Mouse (Mus musculus) stomach, postnatal 0 days (tissue): ENCODE measurements around the gene Spire2. TPM values are rescaled to one million over a fixed set of nuclear protein-coding genes. Genes with fewer than 3 reads are reported as not detected.

ENCODE experiments used
- ATAC-seq: fragments of 200-750 bp; cut with Nextera tagmentation; 2 replicates; pipeline ENCODE4 v1.8.0; 2017; ENCODE audit not compliant: low FRiP score, low TSS enrichment
- DNase-seq: peaks from one replicate; pipeline ENCODE4 v3.0.0-alpha.2; 2016; ENCODE audit warnings: low spot score
- H3K27ac ChIP-seq: fragments of 300-500 bp; sonication (generic); replicated peaks from 2 replicates; pipeline ENCODE4 v1.5.1; 2014; ENCODE audit warnings: mild to moderate bottlenecking, control low read depth
- H3K27me3 ChIP-seq: fragments of 300-500 bp; sonication (generic); 2 replicates; pipeline ENCODE4 v1.6.1; 2014; ENCODE audit warnings: low read length; ENCODE audit not compliant: control insufficient read depth, insufficient read depth
- H3K36me3 ChIP-seq: fragments of 300-500 bp; sonication (generic); 2 replicates; pipeline ENCODE4 v1.6.1; 2014; ENCODE audit warnings: low read length, mixed read lengths; ENCODE audit not compliant: control insufficient read depth, insufficient read depth
- H3K4me1 ChIP-seq: fragments of 300-500 bp; sonication (generic); replicated peaks from 2 replicates; pipeline ENCODE4 v1.6.1; 2014; ENCODE audit warnings: antibody characterized with exemption; ENCODE audit not compliant: control insufficient read depth, insufficient read depth
- H3K4me2 ChIP-seq: fragments of 300-500 bp; sonication (generic); replicated peaks from 2 replicates; pipeline ENCODE4 v1.6.1; 2014; ENCODE audit warnings: low read depth, mild to moderate bottlenecking, control low read depth, moderate library complexity
- H3K4me3 ChIP-seq: fragments of 300-500 bp; sonication (generic); 2 replicates; pipeline ENCODE4 v1.5.1; 2014; ENCODE audit warnings: low read depth, low read length, control low read depth
- H3K9ac ChIP-seq: fragments of 300-500 bp; sonication (generic); 2 replicates; pipeline ENCODE4 v1.6.1; 2014; ENCODE audit warnings: mild to moderate bottlenecking, low read length, control low read depth, mixed read lengths
- H3K9me3 ChIP-seq: fragments of 300-500 bp; sonication (generic); 2 replicates; pipeline ENCODE4 v1.6.1; 2016; ENCODE audit warnings: low read length; ENCODE audit not compliant: control insufficient read depth
- CTCF ChIP-seq: IDR thresholded peaks from 2 replicates; pipeline ENCODE4 v1.5.1; 2016; ENCODE audit warnings: antibody characterized with exemption, low read depth, mild to moderate bottlenecking, moderate library complexity
- EP300 ChIP-seq: optimal IDR thresholded peaks from 2 replicates; pipeline ENCODE3; 2016; ENCODE audit warnings: antibody characterized with exemption
- WGBS: fragments of 180-500 bp; shearing (Covaris S2); extraction: QIAGEN DNeasy Blood & Tissue Kit; methylation state at CpG from one replicate; pipeline ENCODE4 v1.1.7; 2014; 5-methylcytosine and 5-hydroxymethylcytosine counted together
- polyA plus RNA-seq: library from polyadenylated mRNA; unstranded; fragments of >200 nt; fragmentation: Nextera tagmentation; extraction: Ambion mirVana; gene quantifications from 2 replicates; pipeline ENCODE4 v1.2.1, GENCODE M21; 2015

Spire2 gene
- polyA plus RNA-seq, 1 experiment from 2014 or later = 12.4 TPM

DNA sequence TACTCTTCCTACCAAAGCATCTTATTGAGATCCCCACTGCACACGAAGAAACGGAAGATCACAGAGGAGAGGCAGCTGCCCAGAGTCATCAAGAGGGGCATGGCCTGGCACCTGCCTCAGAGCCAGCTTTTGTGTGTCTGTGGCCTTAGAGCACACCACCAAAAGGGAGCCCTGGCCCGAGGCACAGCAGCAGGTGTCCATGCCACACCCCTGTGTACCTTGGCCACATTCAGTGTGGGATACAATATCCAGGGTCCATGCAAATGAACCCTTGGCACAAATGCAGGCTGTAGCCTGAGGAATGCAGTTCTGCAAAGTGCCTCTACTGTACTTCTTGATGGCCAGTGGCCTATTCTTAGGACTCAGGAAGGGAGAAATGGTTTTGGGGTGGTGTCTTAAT, 5.0 kb downstream of the Spire2 start:
- 57% methylated on average over 3 of the region's 3 CpGs for WGBS
- Histone ChIP-seq H3K4me1 (no peaks in the 10 kb centered on the region), H3K36me3 (no peaks in the 10 kb centered on the region), H3K9me3 (no peaks in the 10 kb centered on the region), H3K4me3 (no peak overlapping the region), H3K4me2 (no peak overlapping the region), H3K27ac (no peak overlapping the region; the same call in 1 of the 2 replicates), H3K9ac (no peak overlapping the region), H3K27me3 (no peaks in the 10 kb centered on the region)
- TF ChIP-seq CTCF = no peak
- no peak for TF ChIP-seq EP300
- ATAC-seq (no peak; the same call in 1 of the 2 replicates), DNase-seq (peak; percentile 63)

DNA sequence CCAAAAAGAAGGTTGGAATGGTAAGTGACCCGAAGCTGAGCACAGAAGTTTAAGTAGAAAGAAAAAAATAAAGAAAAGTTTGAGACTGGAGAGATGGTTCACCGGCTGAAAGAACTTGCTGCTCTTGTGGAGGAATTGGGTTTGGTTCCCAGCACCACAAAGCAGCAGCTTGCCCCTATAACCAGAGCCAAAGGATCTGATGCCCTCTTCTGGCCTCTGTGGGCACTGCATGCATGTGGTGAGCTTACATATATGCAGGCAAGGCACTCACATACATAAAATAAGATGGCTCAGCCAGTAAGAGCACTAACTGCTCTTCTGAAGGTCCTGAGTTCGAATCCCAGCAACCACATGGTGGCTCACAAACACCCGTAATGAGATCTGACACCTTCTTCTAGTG, 7.6 kb downstream of the Spire2 start:
- H3K9me3 ChIP-seq = no peaks in the 10 kb centered on the region
- ATAC-seq = no peak
- WGBS = over 99% methylated on average over 4 of the region's 4 CpGs

DNA sequence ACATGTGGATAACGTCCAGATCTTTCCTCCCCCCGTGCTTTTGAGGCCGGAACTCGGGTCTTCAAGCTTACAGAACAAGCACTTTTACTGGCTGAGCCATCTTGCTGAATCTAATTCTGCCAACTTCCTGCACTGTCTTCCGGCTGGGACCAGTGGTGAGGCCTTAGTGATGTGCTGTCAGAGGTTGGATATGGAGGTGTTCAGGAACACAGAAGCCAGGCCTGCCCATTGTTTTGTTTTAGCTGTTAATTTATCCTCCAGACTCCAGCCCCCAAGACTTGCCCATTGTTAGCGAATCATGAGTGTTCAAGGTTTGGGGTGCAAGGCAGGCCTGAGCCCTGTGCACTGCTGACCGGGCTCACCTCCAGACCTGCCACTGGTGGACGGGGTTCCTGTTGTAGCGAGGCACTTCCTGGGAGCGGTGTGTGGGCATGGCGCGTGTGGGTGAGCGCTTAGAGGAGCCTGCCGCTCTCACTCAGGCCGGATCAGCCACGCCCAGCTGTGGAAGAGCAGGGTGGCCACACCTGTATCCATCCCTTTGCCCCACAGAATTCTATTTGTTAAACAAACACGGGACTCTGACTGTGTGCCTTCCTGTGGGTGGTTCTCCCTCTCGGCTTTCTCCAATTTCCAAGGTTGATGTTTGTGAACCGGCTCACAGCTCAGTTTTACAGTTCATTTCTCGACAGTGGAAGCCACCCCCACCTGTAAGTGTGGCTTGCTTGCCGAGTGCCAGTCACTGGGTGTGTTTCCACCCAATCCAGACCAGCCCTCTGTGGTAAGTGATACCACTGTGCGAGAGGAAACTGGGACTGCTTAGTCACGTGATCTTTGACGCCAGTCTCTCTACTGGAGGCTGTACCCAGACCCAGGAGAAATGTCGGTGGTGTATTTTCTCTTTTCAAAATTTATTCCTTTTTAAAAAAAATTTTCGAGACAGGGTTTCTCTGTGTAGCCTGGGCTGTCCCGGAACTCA, 8.8 kb downstream of the Spire2 start:
- H3K4me3 ChIP-seq = no peak overlapping the region
- WGBS = 60% methylated on average over 27 of the region's 27 CpGs
- no peaks in the 10 kb centered on the region for H3K36me3 ChIP-seq
- ATAC-seq = peak; percentile 93
- no peaks in the 10 kb centered on the region for H3K27me3 ChIP-seq
- no peaks in the 10 kb centered on the region for H3K4me1 ChIP-seq
- H3K4me2 ChIP-seq = no peak overlapping the region
- no peaks in the 10 kb centered on the region for H3K9me3 ChIP-seq
- TF ChIP-seq EP300 (no peak), CTCF (no peak)
- DNase-seq = peak; percentile 84
- H3K9ac ChIP-seq = no peak overlapping the region
- peak overlapping the region; percentile 78 for H3K27ac ChIP-seq

More for the DNA sequence above, 7.6 kb downstream of the Spire2 start:
- no peak overlapping the region for H3K9ac ChIP-seq
- H3K36me3 ChIP-seq = no peaks in the 10 kb centered on the region
- H3K4me1 ChIP-seq = no peaks in the 10 kb centered on the region
- no peak for DNase-seq
- no peak overlapping the region for H3K4me3 ChIP-seq
- H3K4me2 ChIP-seq = no peak overlapping the region
- no peaks in the 10 kb centered on the region for H3K27me3 ChIP-seq
- H3K27ac ChIP-seq = no peak overlapping the region
- TF ChIP-seq CTCF = peak; percentile 41; the same call in 1 of the 2 replicates
- no peak for TF ChIP-seq EP300

DNA sequence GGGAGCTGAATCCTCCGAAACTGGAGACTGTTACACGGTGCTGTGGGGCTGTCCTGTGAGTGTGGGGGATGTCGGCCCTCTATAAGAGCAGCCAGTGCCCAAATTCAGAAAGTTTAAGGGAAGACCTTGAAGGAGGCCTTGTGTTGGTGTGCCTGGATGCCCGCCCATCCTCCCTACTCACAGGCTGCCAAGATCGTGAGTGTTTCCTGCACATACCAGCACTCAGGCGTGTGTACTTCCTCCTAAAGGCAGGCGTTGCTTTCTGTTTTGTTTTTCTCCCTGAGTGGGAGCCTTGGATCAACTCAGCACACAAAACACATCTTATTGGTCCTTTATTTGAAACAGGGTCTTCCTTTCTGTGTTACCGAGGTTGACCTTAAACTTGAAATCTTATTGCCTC, 9.7 kb downstream of the Spire2 start:
- TF ChIP-seq CTCF (no peak), EP300 (no peak)
- Histone ChIP-seq H3K4me2 (no peak overlapping the region), H3K27ac (peak overlapping the region; percentile 78; the same call in 1 of the 2 replicates), H3K4me1 (no peaks in the 10 kb centered on the region), H3K36me3 (no peaks in the 10 kb centered on the region), H3K9me3 (no peaks in the 10 kb centered on the region), H3K27me3 (no peaks in the 10 kb centered on the region), H3K9ac (no peak overlapping the region), H3K4me3 (no peak overlapping the region)
- peak; percentile 47 for DNase-seq
- WGBS = 69% methylated on average over 8 of the region's 8 CpGs
- ATAC-seq = no peak

DNA sequence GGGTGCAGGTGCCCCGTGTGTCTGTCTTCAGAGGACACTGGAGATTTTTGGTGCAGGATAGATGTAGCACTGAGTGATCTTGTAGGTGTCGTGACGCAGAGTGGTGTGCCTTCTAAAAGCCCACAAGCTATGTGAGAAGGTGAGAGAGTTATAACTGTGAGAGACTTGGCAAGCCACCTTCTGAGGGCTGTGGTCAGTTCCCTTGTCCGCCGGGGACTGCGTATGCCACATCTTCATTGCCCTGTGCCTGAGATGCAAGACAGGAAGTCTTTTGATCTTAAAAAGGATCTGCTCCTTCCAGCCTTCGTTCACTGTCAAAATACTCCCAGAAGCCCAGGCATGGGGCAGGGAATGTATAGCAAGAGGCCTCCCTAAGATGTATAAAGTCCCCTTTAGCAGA, 10.4 kb downstream of the Spire2 start:
- Histone ChIP-seq H3K27me3 (no peaks in the 10 kb centered on the region), H3K9ac (no peak overlapping the region), H3K4me2 (no peak overlapping the region), H3K4me3 (no peak overlapping the region), H3K27ac (no peak overlapping the region; the same call in 1 of the 2 replicates), H3K4me1 (no peaks in the 10 kb centered on the region), H3K36me3 (no peaks in the 10 kb centered on the region), H3K9me3 (no peaks in the 10 kb centered on the region)
- TF ChIP-seq EP300 = no peak
- no peak for TF ChIP-seq CTCF
- ATAC-seq (no peak), DNase-seq (no peak)
- 82% methylated on average over 7 of the region's 7 CpGs for whole genome bisulfite sequencing

DNA sequence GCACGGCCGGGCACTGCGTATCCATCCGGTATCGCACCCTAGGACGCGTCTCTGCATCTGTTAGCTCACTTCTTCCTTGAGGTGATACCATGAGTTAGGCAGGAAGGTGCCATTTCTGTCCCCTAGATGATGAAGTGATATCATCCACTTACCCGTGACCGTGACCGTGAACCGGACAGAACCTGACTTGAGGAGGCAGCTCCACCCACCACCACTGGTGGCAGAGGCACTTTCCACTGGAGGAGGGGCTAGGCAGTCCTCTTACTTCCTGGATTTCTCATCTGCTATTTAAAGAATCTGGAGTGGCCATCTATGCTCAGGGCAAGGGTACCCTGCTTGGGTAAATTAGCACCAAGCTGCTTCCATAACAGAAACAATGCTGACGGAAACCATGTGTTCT, 10.9 kb downstream of the Spire2 start:
- WGBS = 73% methylated on average over 12 of the region's 12 CpGs

More for the DNA sequence above, 10.9 kb downstream of the Spire2 start:
- DNase-seq (peak; percentile 46), ATAC-seq (no peak)
- no peak for TF ChIP-seq EP300
- no peak for TF ChIP-seq CTCF
- Histone ChIP-seq H3K4me3 (no peak overlapping the region), H3K9me3 (no peaks in the 10 kb centered on the region), H3K27ac (no peak overlapping the region; the same call in 1 of the 2 replicates), H3K4me2 (no peak overlapping the region), H3K9ac (no peak overlapping the region), H3K27me3 (no peaks in the 10 kb centered on the region), H3K36me3 (no peaks in the 10 kb centered on the region), H3K4me1 (no peaks in the 10 kb centered on the region)
